Mouse (Mus musculus) brain, embryonic 14.5 days (tissue): ENCODE measurements around the gene Rtkn2. TPM values are rescaled to one million over a fixed set of nuclear protein-coding genes. Genes with fewer than 3 reads are reported as not detected.

Experiments
- DNase-seq: peaks from one replicate; pipeline ENCODE4 v3.0.0-alpha.2; 2011; ENCODE audit warnings: low read depth
- CTCF ChIP-seq: fragments of 200-500 bp; IDR thresholded peaks from 2 replicates; pipeline ENCODE4 v1.5.1; 2012; ENCODE audit warnings: inconsistent platforms, mild to moderate bottlenecking, moderate library complexity, borderline replicate concordance; ENCODE audit not compliant: insufficient read depth, insufficient read length; ENCODE audit errors: extremely low read depth
- POLR2A ChIP-seq: fragments of 200-500 bp; IDR thresholded peaks from 2 replicates; pipeline ENCODE4 v1.6.1; 2012; ENCODE audit warnings: mild to moderate bottlenecking, inconsistent platforms, borderline replicate concordance; ENCODE audit not compliant: poor library complexity, insufficient read depth, insufficient read length, severe bottlenecking; ENCODE audit errors: extremely low read depth
- polyA plus RNA-seq: library from polyadenylated mRNA; depleted of rRNA; stranded (reverse); fragments of >200 nt; gene quantifications from 2 replicates; pipeline ENCODE4 v1.2.3, GENCODE M21; 2012

The Rtkn2 gene
- polyA plus RNA-seq, 1 experiment: 2.7 TPM

- no peak for DNase-seq
Observed at GRCm38 (mm10) chr10:68048641-68049305, 69.4 kb downstream of the Rtkn2 start.

GRCm38 (mm10) chr10:68050882-68051281 is 71.5 kb downstream of the Rtkn2 start:
- no peak for DNase-seq
- TF ChIP-seq CTCF (no peak), POLR2A (no peak)

More at GRCm38 (mm10) chr10:68048641-68049305, 69.4 kb downstream of the Rtkn2 start:
- TF ChIP-seq CTCF (no peak), POLR2A (no peak)

DNA sequence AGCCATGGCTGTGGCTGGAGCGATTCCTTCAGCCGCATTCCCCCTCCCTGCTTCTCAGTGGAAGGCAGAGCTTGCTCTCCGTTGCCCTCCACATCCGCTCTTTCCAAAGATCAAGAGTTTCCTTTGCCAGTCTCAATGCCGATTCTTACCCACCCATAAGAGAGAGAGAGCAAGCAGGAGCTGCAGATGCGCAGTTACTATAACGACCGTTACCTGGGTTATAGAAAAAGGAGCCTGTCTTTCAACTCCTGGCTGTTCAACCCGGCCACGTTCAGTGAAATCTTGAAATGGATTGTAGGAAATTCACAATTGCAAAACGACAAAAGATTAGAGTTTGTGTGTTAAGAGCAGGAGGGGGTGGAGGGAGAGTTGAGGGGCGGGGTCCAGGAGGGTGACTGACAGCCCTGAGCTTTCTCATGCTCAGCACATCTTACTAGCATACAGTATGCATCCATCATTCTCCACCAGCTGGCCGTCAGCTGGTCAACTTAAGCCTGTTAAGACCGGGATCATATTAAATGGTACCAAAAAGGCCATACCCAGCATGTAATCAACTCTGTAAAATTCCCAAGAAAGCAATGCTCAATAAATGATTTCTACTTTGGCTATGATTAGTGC is 72.1 kb downstream of the Rtkn2 start:
- TF ChIP-seq POLR2A (no peak), CTCF (no peak)

GRCm38 (mm10) chr10:68052307-68052706 is 72.9 kb downstream of the Rtkn2 start:
- DNase-seq: no peak
- TF ChIP-seq POLR2A (no peak), CTCF (no peak; the same call in 1 of the 2 replicates)

More for the DNA sequence above, 72.1 kb downstream of the Rtkn2 start:
- no peak for DNase-seq

GRCm38 (mm10) chr10:68054131-68054530 is 74.8 kb downstream of the Rtkn2 start:
- DNase-seq: no peak
- no peak for TF ChIP-seq POLR2A
- no peak for TF ChIP-seq CTCF

GRCm38 (mm10) chr10:68054706-68055105 is 75.3 kb downstream of the Rtkn2 start:
- no peak for TF ChIP-seq POLR2A
- no peak for TF ChIP-seq CTCF
- no peak for DNase-seq

DNA sequence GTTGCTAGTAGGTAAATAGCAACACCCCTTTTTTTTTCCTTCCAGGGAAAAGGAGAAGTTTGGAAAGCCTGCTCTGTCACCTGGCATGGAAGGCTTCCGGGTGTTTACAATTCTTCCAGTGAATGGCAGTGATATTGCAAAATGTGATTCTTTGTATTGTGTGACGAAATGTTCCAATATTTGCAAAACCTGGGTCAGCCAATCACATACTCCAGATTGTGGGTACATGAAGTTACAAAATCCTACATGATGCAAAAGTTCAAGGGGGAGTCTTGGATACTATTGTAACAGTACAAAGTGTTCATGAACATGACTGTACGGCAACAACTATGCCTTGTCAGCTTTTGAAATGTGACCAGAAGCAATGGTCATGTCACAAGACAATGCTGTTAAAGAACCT is 78.5 kb downstream of the Rtkn2 start:
- no peak for DNase-seq
- TF ChIP-seq POLR2A (no peak), CTCF (no peak)

- DNase-seq: no peak
- TF ChIP-seq POLR2A (no peak), CTCF (peak; percentile 29; the same call in 1 of the 2 replicates)
Observed at GRCm38 (mm10) chr10:68058378-68058777, 79.0 kb downstream of the Rtkn2 start.

- peak; percentile 35 for DNase-seq
- no peak for TF ChIP-seq CTCF
- no peak for TF ChIP-seq POLR2A
Observed at GRCm38 (mm10) chr10:68060590-68061248, 81.3 kb downstream of the Rtkn2 start.

- TF ChIP-seq POLR2A (no peak), CTCF (no peak)
- DNase-seq: peak; percentile 51
Observed at GRCm38 (mm10) chr10:68061249-68061615, 81.9 kb downstream of the Rtkn2 start.

- DNase-seq: peak; percentile 55
- TF ChIP-seq POLR2A: no peak
- TF ChIP-seq CTCF: no peak
Observed at GRCm38 (mm10) chr10:68063806-68064545, 84.6 kb downstream of the Rtkn2 start.

DNA sequence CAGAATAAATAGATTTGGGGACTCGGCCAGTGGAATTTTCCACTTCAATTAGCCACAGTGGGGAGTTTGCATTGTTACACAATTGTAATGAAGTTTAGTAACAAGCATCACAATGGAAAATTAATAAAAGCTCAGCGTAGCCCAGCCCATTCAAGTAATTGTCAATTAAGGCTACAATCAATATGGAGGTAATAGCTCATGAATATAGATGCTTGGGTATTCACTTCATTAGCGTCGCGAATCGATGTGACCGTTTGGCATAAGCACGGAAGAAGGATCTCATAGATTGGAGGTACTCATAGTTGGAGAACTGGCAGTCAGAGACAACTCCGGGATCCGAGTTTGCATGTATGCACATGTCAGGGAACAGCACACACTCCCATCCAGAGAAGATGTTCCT is 85.2 kb downstream of the Rtkn2 start:
- TF ChIP-seq POLR2A (no peak), CTCF (no peak)

GRCm38 (mm10) chr10:68066173-68066572 is 86.8 kb downstream of the Rtkn2 start:
- no peak for DNase-seq
- TF ChIP-seq CTCF (no peak), POLR2A (no peak)

More for the DNA sequence above, 85.2 kb downstream of the Rtkn2 start:
- DNase-seq: peak; percentile 75
